Mouse (Mus musculus) neural tube, embryonic 15.5 days (tissue): ENCODE data around the gene Fam227a. TPM values are rescaled to one million over a fixed set of nuclear protein-coding genes. Genes with fewer than 3 reads are reported as not detected.

Experiments used
- ATAC-seq: fragments of 200-750 bp; cut with Nextera tagmentation; 2 replicates; pipeline ENCODE4 v1.8.0; 2017; ENCODE audit warnings: mild to moderate bottlenecking, moderate TSS enrichment, moderate library complexity; ENCODE audit not compliant: low FRiP score
- H3K27ac ChIP-seq: fragments of 300-500 bp; sonication (generic); replicated peaks from 2 replicates; pipeline ENCODE4 v1.5.1; 2015; ENCODE audit warnings: mild to moderate bottlenecking, inconsistent platforms
- H3K27me3 ChIP-seq: fragments of 300-500 bp; sonication (generic); replicated peaks from 2 replicates; pipeline ENCODE4 v1.6.1; 2015; ENCODE audit warnings: inconsistent platforms
- H3K36me3 ChIP-seq: fragments of 300-500 bp; sonication (generic); 2 replicates; pipeline ENCODE4 v1.6.1; 2015; ENCODE audit warnings: inconsistent platforms
- H3K4me1 ChIP-seq: fragments of 300-500 bp; sonication (generic); 2 replicates; pipeline ENCODE4 v1.6.1; 2015; ENCODE audit warnings: inconsistent platforms
- H3K4me2 ChIP-seq: fragments of 300-500 bp; sonication (generic); 2 replicates; pipeline ENCODE4 v1.6.1; 2015; ENCODE audit warnings: inconsistent platforms, mild to moderate bottlenecking, moderate library complexity
- H3K4me3 ChIP-seq: fragments of 300-500 bp; sonication (generic); replicated peaks from 2 replicates; pipeline ENCODE4 v1.5.1; 2015; ENCODE audit warnings: mild to moderate bottlenecking, inconsistent platforms
- H3K9ac ChIP-seq: fragments of 300-500 bp; sonication (generic); replicated peaks from 2 replicates; pipeline ENCODE4 v1.6.1; 2015; ENCODE audit warnings: mild to moderate bottlenecking, inconsistent platforms
- H3K9me3 ChIP-seq: fragments of 300-500 bp; sonication (generic); replicated peaks from 2 replicates; pipeline ENCODE4 v1.6.1; 2016; ENCODE audit warnings: inconsistent platforms
- WGBS: fragments of 180-500 bp; shearing (Covaris S2); methylation state at CpG from one replicate; pipeline ENCODE4 v1.1.7; 2015; ENCODE audit warnings: mixed read lengths; 5-methylcytosine and 5-hydroxymethylcytosine counted together
- polyA plus RNA-seq: library from polyadenylated mRNA; unstranded; fragments of >200 nt; fragmentation: Nextera tagmentation; extraction: Ambion mirVana; gene quantifications from 2 replicates; pipeline ENCODE4 v1.2.1, GENCODE M21; 2015

The Fam227a gene
- polyA plus RNA-seq, 1 experiment from 2014 or later, result 3.7 TPM

- peaks cover 8% of the 10 kb centered on the region for H3K36me3 ChIP-seq
- 90% methylated on average over 12 of the region's 12 CpGs for WGBS
- no peaks in the 10 kb centered on the region for H3K9me3 ChIP-seq
- H3K4me1 ChIP-seq, result peaks cover 13% of the 10 kb centered on the region
- no peak overlapping the region for H3K4me2 ChIP-seq
- no peak overlapping the region for H3K4me3 ChIP-seq
- ATAC-seq, result no peak
- H3K9ac ChIP-seq, result no peak overlapping the region
- H3K27ac ChIP-seq, result no peak overlapping the region
- 0 out of 2 replicates have a peak, but pooled peaks cover 2% of the 10 kb centered on the region for H3K27me3 ChIP-seq
These were observed 52.6 kb downstream of the Fam227a start for GRCm38 (mm10) chr15:79606161-79606560.

- peaks cover 13% of the 10 kb centered on the region for H3K4me1 ChIP-seq
- peak within 1 kb of the TSS; percentile 57 for H3K4me2 ChIP-seq
- ATAC-seq, result no peak
- WGBS, result 12% methylated on average over 36 of the region's 37 CpGs
- H3K4me3 ChIP-seq, result peak within 1 kb of the TSS; percentile 32
- H3K27me3 ChIP-seq, result 0 out of 2 replicates have a peak, but pooled peaks cover 2% of the 10 kb centered on the region
- no peaks in the 10 kb centered on the region for H3K9me3 ChIP-seq
- no peak within 1 kb of the TSS for H3K27ac ChIP-seq
- peak within 1 kb of the TSS; percentile 37; the same call in 1 of the 2 replicates for H3K9ac ChIP-seq
- H3K36me3 ChIP-seq, result no peaks in the 10 kb centered on the region
These were observed 53.6 kb downstream of the Fam227a start, which contains the start of gene Dmc1 for GRCm38 (mm10) chr15:79604990-79605665. Gene Dmc1, minus strand, starts transcription at chr15:79605109.

- 0 out of 2 replicates have a peak, but pooled peaks cover 2% of the 10 kb centered on the region for H3K27me3 ChIP-seq
- no peak for ATAC-seq
- WGBS, result 85% methylated on average over 2 of the region's 2 CpGs
- no peaks in the 10 kb centered on the region for H3K36me3 ChIP-seq
- no peak overlapping the region for H3K27ac ChIP-seq
- no peak overlapping the region for H3K4me3 ChIP-seq
- H3K9ac ChIP-seq, result no peak overlapping the region
- H3K4me2 ChIP-seq, result no peak overlapping the region
- no peaks in the 10 kb centered on the region for H3K9me3 ChIP-seq
- peaks cover 10% of the 10 kb centered on the region for H3K4me1 ChIP-seq
These were observed 58.6 kb downstream of the Fam227a start for GRCm38 (mm10) chr15:79600176-79600575.

- Histone ChIP-seq H3K4me2 (no peak overlapping the region), H3K27me3 (no peaks in the 10 kb centered on the region), H3K9me3 (no peaks in the 10 kb centered on the region), H3K4me3 (no peak overlapping the region), H3K4me1 (no peaks in the 10 kb centered on the region), H3K9ac (no peak overlapping the region), H3K36me3 (no peaks in the 10 kb centered on the region), H3K27ac (no peak overlapping the region)
- WGBS, result 91% methylated on average over 1 of the region's 1 CpGs
- no peak for ATAC-seq
These were observed 60.0 kb downstream of the Fam227a start for GRCm38 (mm10) chr15:79598715-79599114.

- H3K4me2 ChIP-seq, result no peak overlapping the region
- no peak for ATAC-seq
- no peaks in the 10 kb centered on the region for H3K36me3 ChIP-seq
- H3K9me3 ChIP-seq, result no peaks in the 10 kb centered on the region
- H3K9ac ChIP-seq, result no peak overlapping the region
- H3K4me1 ChIP-seq, result no peaks in the 10 kb centered on the region
- no peak overlapping the region for H3K4me3 ChIP-seq
- 57% methylated on average over 1 of the region's 1 CpGs for WGBS
- H3K27ac ChIP-seq, result no peak overlapping the region
- no peaks in the 10 kb centered on the region for H3K27me3 ChIP-seq
These were observed 77.2 kb downstream of the Fam227a start for GRCm38 (mm10) chr15:79581581-79581980.

GRCm38 (mm10) chr15:79577671-79578426, 80.9 kb downstream of the Fam227a start:
- 71% methylated on average over 6 of the region's 6 CpGs for WGBS
- no peaks in the 10 kb centered on the region for H3K9me3 ChIP-seq
- H3K4me1 ChIP-seq, result no peaks in the 10 kb centered on the region
- no peak overlapping the region for H3K9ac ChIP-seq
- no peak for ATAC-seq
- H3K27ac ChIP-seq, result no peak overlapping the region
- no peak overlapping the region for H3K4me2 ChIP-seq
- no peak overlapping the region for H3K4me3 ChIP-seq
- no peaks in the 10 kb centered on the region for H3K36me3 ChIP-seq
- H3K27me3 ChIP-seq, result no peaks in the 10 kb centered on the region

- WGBS, result 88% methylated on average over 2 of the region's 2 CpGs
These were observed 81.8 kb downstream of the Fam227a start for GRCm38 (mm10) chr15:79576947-79577346.

GRCm38 (mm10) chr15:79575543-79576222, 83.1 kb downstream of the Fam227a start:
- no peak for ATAC-seq
- H3K36me3 ChIP-seq, result no peaks in the 10 kb centered on the region
- no peaks in the 10 kb centered on the region for H3K4me1 ChIP-seq
- no peaks in the 10 kb centered on the region for H3K9me3 ChIP-seq
- H3K27ac ChIP-seq, result no peak overlapping the region
- 68% methylated on average over 1 of the region's 1 CpGs for WGBS
- H3K4me2 ChIP-seq, result no peak overlapping the region
- H3K9ac ChIP-seq, result no peak overlapping the region
- no peaks in the 10 kb centered on the region for H3K27me3 ChIP-seq
- no peak overlapping the region for H3K4me3 ChIP-seq

More at GRCm38 (mm10) chr15:79576947-79577346, 81.8 kb downstream of the Fam227a start:
- no peaks in the 10 kb centered on the region for H3K4me1 ChIP-seq
- H3K4me3 ChIP-seq, result no peak overlapping the region
- no peak overlapping the region for H3K9ac ChIP-seq
- H3K9me3 ChIP-seq, result no peaks in the 10 kb centered on the region
- H3K27me3 ChIP-seq, result no peaks in the 10 kb centered on the region
- H3K27ac ChIP-seq, result no peak overlapping the region
- no peak for ATAC-seq
- H3K36me3 ChIP-seq, result no peaks in the 10 kb centered on the region
- no peak overlapping the region for H3K4me2 ChIP-seq

- Histone ChIP-seq H3K4me2 (no peak overlapping the region), H3K4me3 (no peak overlapping the region), H3K36me3 (no peaks in the 10 kb centered on the region), H3K4me1 (no peaks in the 10 kb centered on the region), H3K9ac (no peak overlapping the region), H3K27me3 (no peaks in the 10 kb centered on the region), H3K27ac (no peak overlapping the region), H3K9me3 (no peaks in the 10 kb centered on the region)
- ATAC-seq, result no peak
- WGBS, result 83% methylated on average over 9 of the region's 9 CpGs
These were observed 96.3 kb downstream of the Fam227a start for GRCm38 (mm10) chr15:79562417-79562816.

GRCm38 (mm10) chr15:79559649-79560048, 99.1 kb downstream of the Fam227a start:
- Histone ChIP-seq H3K27me3 (no peaks in the 10 kb centered on the region), H3K9ac (no peak overlapping the region), H3K4me3 (no peak overlapping the region), H3K27ac (no peak overlapping the region), H3K4me1 (no peaks in the 10 kb centered on the region), H3K4me2 (no peak overlapping the region), H3K9me3 (no peaks in the 10 kb centered on the region), H3K36me3 (no peaks in the 10 kb centered on the region)
- ATAC-seq, result no peak
- WGBS, result 78% methylated on average over 3 of the region's 3 CpGs
